Mouse (Mus musculus) heart, adult 8-10 months (tissue): ENCODE results near the gene Map2k1. TPM values are rescaled to one million over a fixed set of nuclear protein-coding genes. Genes with fewer than 3 reads are reported as not detected.

Source experiments
- DNase-seq: peaks from one replicate; pipeline ENCODE4 v3.0.0; 2022; ENCODE audit warnings: low spot score
- microRNA-seq: library from miRNA; unstranded; fragments of <30 nt; microRNA quantifications from one replicate; pipeline ENCODE4 v1.2.0, GENCODE M21; 2022
- total RNA-seq, 4 experiments: library from RNA; stranded (reverse); gene quantifications; 2 replicates each; pipeline ENCODE4 v1.2.4; 2022

Map2k1 gene
- total RNA-seq, 4 experiments from 2014 or later = 46.1 to 51.3 (median 48.7) TPM

DNA sequence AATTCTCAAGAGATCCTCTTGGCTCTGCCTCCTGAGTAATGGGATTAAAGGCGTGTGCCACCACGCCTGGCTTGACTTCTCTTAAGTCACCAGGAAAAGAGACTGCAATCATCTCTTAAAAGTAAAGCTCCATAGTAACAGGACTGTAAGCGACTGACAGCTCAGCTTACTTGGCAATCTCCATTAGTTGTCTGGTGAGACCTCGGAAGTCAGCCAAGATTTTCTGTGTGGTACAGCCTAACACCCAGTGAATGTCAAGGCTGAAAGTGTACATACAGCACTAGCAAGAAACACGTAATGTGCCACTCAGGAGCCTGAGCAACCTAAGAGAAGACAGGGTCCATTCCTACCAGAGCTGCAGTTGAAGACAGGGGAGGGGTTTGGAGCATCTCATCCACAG lies 93.0 kb downstream of the Map2k1 start:
- no peak for DNase-seq

DNA sequence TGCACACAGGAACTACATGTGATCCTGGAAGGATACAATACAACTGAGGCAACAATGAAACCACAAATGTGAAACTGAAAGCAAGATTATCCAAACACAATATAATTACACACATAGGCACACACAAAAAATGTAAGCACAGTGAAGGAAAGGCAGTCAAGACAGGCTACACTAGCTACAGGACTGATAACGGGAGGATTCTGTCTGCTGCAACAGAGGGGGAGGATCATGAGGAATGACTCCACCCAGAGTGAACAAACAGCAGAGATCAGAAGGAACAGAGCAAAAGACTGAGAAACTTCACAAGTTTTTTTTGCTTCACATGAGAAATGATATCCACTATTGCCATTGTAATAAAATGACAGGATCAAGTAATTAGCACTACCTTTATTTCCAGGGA lies 96.8 kb downstream of the Map2k1 start:
- no peak for DNase-seq

DNA sequence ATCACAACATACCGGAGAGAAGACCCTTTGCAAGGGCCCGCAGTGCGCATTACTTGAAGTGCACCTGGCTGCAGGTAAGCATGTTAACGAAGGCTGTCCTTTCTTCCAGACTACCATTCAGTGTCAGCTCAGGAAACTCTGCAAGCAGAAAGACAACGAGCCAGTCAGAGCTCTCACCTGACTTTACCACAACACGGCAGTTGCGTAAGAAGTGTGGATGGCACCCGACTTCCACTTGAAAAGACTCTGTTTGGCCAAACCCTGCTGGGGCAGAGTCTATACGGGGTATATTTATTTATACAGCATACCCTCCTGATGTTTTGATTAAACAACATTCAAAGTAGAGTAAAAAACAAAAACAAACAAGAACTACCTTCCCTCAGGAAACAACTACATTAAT lies 113.6 kb downstream of the Map2k1 start:
- DNase-seq = no peak

DNA sequence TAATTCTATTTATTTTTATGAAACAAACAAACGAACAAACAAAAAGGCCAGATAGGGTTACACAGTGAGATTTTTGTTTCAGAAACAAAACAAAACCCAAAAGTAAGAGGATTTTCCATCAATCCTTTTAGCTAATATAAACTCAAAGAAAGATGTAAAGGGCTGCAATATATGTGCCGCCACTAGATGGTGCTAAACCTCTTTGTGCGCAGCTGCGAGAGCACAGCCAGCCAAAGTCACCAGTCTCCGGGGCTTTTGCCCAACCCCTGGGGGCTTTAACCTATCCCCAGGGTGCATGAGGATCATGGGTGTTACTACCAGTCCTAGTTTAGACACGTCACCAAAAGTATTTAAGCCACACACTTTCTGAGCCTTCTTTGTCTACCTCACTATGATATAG lies 114.5 kb downstream of the Map2k1 start:
- peak; percentile 31 for DNase-seq

Small RNA genes lying within 50 kb of the gene (microRNA-seq; reads per million reads assigned to microRNA genes)
- gene Gm24106 = not detected

Other genes starting within 250 kb of the Map2k1 start
- gene Smad6, start 231.6 kb downstream of the Map2k1 start, total RNA-seq = 10 to 100 TPM; 10.9 to 16.5 (median 11.9) TPM
- gene Lctl, start 136.5 kb downstream of the Map2k1 start, total RNA-seq = under 1 TPM in 2 of 4 experiments, not detected in 2; 0.68 to 0.75 TPM
- gene Zwilch, start 80.5 kb downstream of the Map2k1 start, total RNA-seq = 1 to 10 TPM in 2 of 4 experiments, under 1 TPM in 2; 0.60 to 1.4 (median 1.0) TPM
- gene Rpl4, start 80.3 kb downstream of the Map2k1 start, total RNA-seq = 100 to 1,000 TPM; 430 to 483 (median 463) TPM
- 10 to 100 TPM; 19.0 to 28.0 (median 23.1) TPM for gene Snapc5, start 74.4 kb downstream of the Map2k1 start, total RNA-seq
- gene Uchl4, start 18.4 kb downstream of the Map2k1 start, total RNA-seq = 1 to 10 TPM; 2.8 to 3.7 (median 3.2) TPM
- 10 to 100 TPM in 3 of 4 experiments, 1 to 10 TPM in 1; 9.3 to 12.9 (median 11.0) TPM for gene Tipin, start 27.9 kb upstream of the Map2k1 start, total RNA-seq
- 10 to 100 TPM; 25.1 to 29.9 (median 27.1) TPM for gene Dis3l, start 87.7 kb upstream of the Map2k1 start, total RNA-seq
- 1 to 10 TPM in 2 of 4 experiments, under 1 TPM in 2; 0.81 to 1.8 (median 1.0) TPM for gene Megf11, start 132.0 kb upstream of the Map2k1 start, total RNA-seq